Mouse (Mus musculus) heart, postnatal 0 days (tissue): ENCODE measurements around the gene Mrtfa.

Source experiments
- CTCF ChIP-seq: IDR thresholded peaks from 2 replicates; pipeline ENCODE4 v1.5.1; 2016; ENCODE audit warnings: antibody characterized with exemption, control low read depth, low read depth
- EP300 ChIP-seq: IDR thresholded peaks from 2 replicates; pipeline ENCODE4 v1.6.1; 2016; ENCODE audit warnings: antibody characterized with exemption, low read depth

- TF ChIP-seq CTCF: no peak
- TF ChIP-seq EP300: no peak
Observed at GRCm38 (mm10) chr15:81194791-81195190, 4.2 kb upstream of the Mrtfa start.
